Mouse (Mus musculus): ENCODE data around the gene ccdc198.

The ccdc198 gene

GRCm38 (mm10) chr14:49197031-49197527 is 48.2 kb downstream of the ccdc198 start:
- DNase-seq: no peak

DNA sequence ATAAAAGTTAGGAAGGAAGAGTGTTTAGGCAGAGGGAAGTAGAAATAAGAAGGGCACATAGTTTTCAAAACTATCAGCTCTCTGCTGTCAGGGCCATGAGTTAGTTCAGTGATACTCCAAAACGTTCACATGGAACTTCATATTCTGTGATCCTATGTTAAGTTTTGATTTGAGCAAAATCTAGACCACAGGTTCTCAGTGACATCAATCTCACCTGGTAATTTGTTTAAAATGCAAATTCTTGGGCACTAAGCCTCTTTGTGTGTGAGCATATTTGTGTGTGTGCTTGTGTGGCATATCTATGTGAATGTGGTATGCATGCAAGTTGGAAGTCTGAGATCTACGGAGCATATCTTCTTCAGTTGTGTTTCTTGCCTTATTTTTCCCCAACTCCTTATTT is 59.0 kb downstream of the ccdc198 start:
- DNase-seq: no peak

- DNase-seq: no peak
Observed at GRCm38 (mm10) chr14:49179736-49180135, 65.5 kb downstream of the ccdc198 start.

- DNase-seq: no peak
Observed at GRCm38 (mm10) chr14:49173290-49174135, 71.8 kb downstream of the ccdc198 start.

DNA sequence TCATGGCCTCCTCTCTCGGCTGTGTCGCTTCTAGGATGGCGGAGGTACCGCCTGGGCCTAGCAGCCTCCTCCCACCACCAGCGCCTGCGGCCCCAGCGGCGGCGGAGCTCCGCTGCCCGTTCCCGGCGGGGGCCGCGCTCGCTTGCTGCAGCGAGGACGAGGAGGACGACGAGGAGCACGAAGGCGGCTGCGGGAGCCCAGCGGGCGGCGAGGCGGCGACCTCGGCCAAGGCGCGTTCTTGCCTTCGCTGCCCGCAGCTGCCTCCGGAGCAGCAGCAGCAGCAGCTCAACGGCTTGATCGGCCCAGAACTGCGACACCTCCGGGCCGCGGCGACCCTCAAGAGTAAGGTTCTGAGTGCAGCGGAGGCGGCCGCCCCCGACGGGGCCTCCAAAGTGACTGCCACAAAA is 72.7 kb downstream of the ccdc198 start:
- peak; percentile 38 for DNase-seq

GRCm38 (mm10) chr14:49171867-49172581 is 73.2 kb downstream of the ccdc198 start, which contains the start of gene Naa30:
TSS of gene Naa30 (plus strand) at chr14:49172226.
- peak; percentile 98 for DNase-seq

- DNase-seq: no peak
Observed at GRCm38 (mm10) chr14:49171286-49171685, 74.0 kb downstream of the ccdc198 start.
